Mouse (Mus musculus) layer of hippocampus, adult 2 months (tissue): ENCODE measurements at regions not wholly inside any gene's neighbourhood (a gene's known extent, or its start where the extent isn't known, plus 50 kb on each side); places are given as distances from the start of the nearest gene placed in this dataset.
A peak's percentile ranks its signal among the peaks of the same experiment; 100 is the strongest.

Source experiments
- DNase-seq, 2 experiments: peaks; one replicate each; pipeline ENCODE4 v3.0.0; 2022; ENCODE audit warnings: low spot score in 2 of 2
- H3K27ac ChIP-seq: fragments of 200-600 bp; 2 replicates; pipeline ENCODE4 v1.8.1; 2022
- H3K4me3 ChIP-seq: fragments of 200-600 bp; 2 replicates; pipeline ENCODE4 v1.8.1; 2022; ENCODE audit warnings: mild to moderate bottlenecking
- CTCF ChIP-seq: fragments of 200-600 bp; conservative IDR thresholded peaks from 2 replicates; pipeline ENCODE4 v1.8.1; 2022; ENCODE audit warnings: antibody characterized with exemption, mild to moderate bottlenecking, moderate library complexity

DNA sequence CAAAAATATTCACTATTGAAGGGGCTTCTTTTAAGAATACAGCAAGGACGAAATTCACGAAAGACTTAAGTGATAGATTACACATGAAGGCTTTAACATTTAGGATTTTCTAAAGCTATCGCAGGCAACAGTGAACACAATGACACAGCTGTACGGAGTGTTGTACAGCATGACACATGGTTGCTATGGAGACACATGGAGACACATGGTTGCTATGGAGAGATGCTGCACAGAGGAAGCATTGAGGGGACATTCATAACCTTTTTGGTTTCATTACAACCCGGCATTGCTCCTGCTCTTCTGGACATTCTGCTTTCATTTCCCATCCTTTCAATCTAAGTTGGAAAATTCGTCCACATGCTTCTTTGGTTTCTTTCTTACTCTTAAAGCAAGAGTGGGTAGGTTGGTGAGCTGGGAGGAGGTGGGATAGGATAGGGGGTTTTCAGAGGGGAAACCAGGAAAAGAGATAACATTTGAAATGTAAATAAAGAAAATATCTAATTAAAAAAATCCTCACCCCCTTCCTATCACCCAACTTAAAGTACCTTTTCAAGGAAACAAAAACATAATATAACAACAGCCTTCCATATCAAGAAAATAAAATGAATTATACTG lies 307.2 kb downstream of the Crisp4 start:
- peak in 1 of 2 experiments; percentile 9 for DNase-seq
- Histone ChIP-seq H3K4me3 (no peak overlapping the region), H3K27ac (no peak overlapping the region)
- TF ChIP-seq CTCF, result no peak

- Histone ChIP-seq H3K27ac (no peak overlapping the region), H3K4me3 (no peak overlapping the region)
- TF ChIP-seq CTCF, result no peak
- no peak for DNase-seq
These were observed 319.8 kb downstream of the Crisp4 start for GRCm38 (mm10) chr1:17825860-17826259.
